Mouse (Mus musculus) WW6 (cell line): ENCODE results near the gene 1810010H24Rik.
"Not testable (repeated sequence)": the region's sequence is repeated elsewhere in the genome, so short reads cannot be mapped to it uniquely, and the experiment has no call there.

Experiments
- DNase-seq: peaks from one replicate; pipeline ENCODE4 v3.0.0-alpha.2; 2013; ENCODE audit warnings: low read depth, low spot score

1810010H24Rik gene

GRCm38 (mm10) chr11:107041396-107041795 is 15.9 kb downstream of the 1810010H24Rik start:
- no peak for DNase-seq

- no peak for DNase-seq
Observed at GRCm38 (mm10) chr11:107043361-107043760, 17.9 kb downstream of the 1810010H24Rik start.

GRCm38 (mm10) chr11:107044321-107044720 is 18.8 kb downstream of the 1810010H24Rik start:
- peak; percentile 57 for DNase-seq

GRCm38 (mm10) chr11:107045546-107045945 is 20.1 kb downstream of the 1810010H24Rik start:
- DNase-seq = no peak

- no peak for DNase-seq
Observed at GRCm38 (mm10) chr11:107046766-107047620, 21.5 kb downstream of the 1810010H24Rik start.

GRCm38 (mm10) chr11:107054870-107055269 is 29.4 kb downstream of the 1810010H24Rik start:
- DNase-seq = no peak

GRCm38 (mm10) chr11:107057391-107057790 is 31.9 kb downstream of the 1810010H24Rik start:
- no peak for DNase-seq

- DNase-seq = not testable (repeated sequence)
Observed at GRCm38 (mm10) chr11:107059634-107060033, 34.2 kb downstream of the 1810010H24Rik start.

GRCm38 (mm10) chr11:107060941-107061340 is 35.5 kb downstream of the 1810010H24Rik start:
- DNase-seq = no peak

- no peak for DNase-seq
Observed at GRCm38 (mm10) chr11:107063067-107063466, 37.6 kb downstream of the 1810010H24Rik start.

GRCm38 (mm10) chr11:107064590-107064989 is 39.1 kb downstream of the 1810010H24Rik start:
- DNase-seq = no peak

GRCm38 (mm10) chr11:107065216-107065785 is 39.8 kb downstream of the 1810010H24Rik start:
- no peak for DNase-seq
